Mouse (Mus musculus): ENCODE results near the gene Lig4. TPM values are rescaled to one million over a fixed set of nuclear protein-coding genes. Genes with fewer than 3 reads are reported as not detected.

Gene Lig4
- polyA plus RNA-seq, 1 experiment from 2014 or later = 10.5 TPM

Other genes with a start within 250 kb of the Lig4 start
- gene Fam155a, start 206.5 kb downstream of the Lig4 start, polyA plus RNA-seq (2015; fragmentation: Nextera tagmentation; extraction: Ambion mirVana) = 10.3 and 10.4 TPM in 2 replicates
- gene Gm10217, start 113.4 kb downstream of the Lig4 start, polyA plus RNA-seq (2015; fragmentation: Nextera tagmentation; extraction: Ambion mirVana) = not detected in 2 replicates
- 13.5 and 15.1 TPM in 2 replicates for gene Abhd13, start within 50 bp of the Lig4 start, polyA plus RNA-seq (2015; fragmentation: Nextera tagmentation; extraction: Ambion mirVana)
- 0.23 and 0.25 TPM in 2 replicates for gene Tnfsf13b, start 28.8 kb upstream of the Lig4 start, polyA plus RNA-seq (2015; fragmentation: Nextera tagmentation; extraction: Ambion mirVana)
- gene Myo16, start 176.2 kb upstream of the Lig4 start, polyA plus RNA-seq (2015; fragmentation: Nextera tagmentation; extraction: Ambion mirVana) = 2.0 and 2.6 TPM in 2 replicates

Measured in forebrain, embryonic 13.5 days (tissue).